Mouse (Mus musculus): ENCODE measurements around the gene Pepd. TPM values are rescaled to one million over a fixed set of nuclear protein-coding genes. Genes with fewer than 3 reads are reported as not detected.

Pepd gene
- polyA plus RNA-seq, 1 experiment from 2014 or later: 61.8 TPM

DNA sequence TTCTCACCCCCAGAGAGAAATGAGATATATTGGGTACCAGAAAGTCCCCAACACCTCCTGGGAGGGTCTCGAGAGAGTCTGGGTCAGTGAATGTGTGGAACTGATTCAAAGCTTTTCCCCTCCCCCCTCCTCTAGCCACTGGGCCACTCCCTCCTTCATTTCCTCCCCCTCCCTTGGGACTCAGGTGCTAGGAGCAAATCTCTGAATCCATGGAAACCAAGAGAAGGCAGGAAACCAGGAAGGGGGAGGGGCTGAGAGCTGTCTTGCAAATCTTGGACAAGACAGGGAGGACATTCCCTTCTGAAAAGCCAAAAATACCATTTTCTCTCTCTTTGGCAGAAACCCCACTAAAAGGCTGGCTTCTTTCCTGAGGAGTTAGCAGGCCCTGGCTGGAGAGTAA, 15.1 kb upstream of the Pepd start:
- H3K36me3 ChIP-seq (ENCODE audit: control insufficient read depth, insufficient read depth, low read length): no peaks in the 10 kb centered on the region
- H3K9ac ChIP-seq (ENCODE audit: low read length): no peak overlapping the region
- no peak overlapping the region for H3K27ac ChIP-seq (ENCODE audit: low read depth, low read length)
- DNase-seq (ENCODE audit: low spot score) (peak; percentile 56), ATAC-seq (no peak)
- H3K4me1 ChIP-seq (ENCODE audit: control insufficient read depth, insufficient read depth, low read length): peaks cover 8% of the 10 kb centered on the region
- no peaks in the 10 kb centered on the region for H3K27me3 ChIP-seq (replicated peaks; ENCODE audit: control insufficient read depth, insufficient read depth, low read length)
- no peaks in the 10 kb centered on the region for H3K9me3 ChIP-seq (replicated peaks; ENCODE audit: control insufficient read depth, low read length)
- 25% methylated on average over 1 of the region's 1 CpGs for WGBS
- no peak overlapping the region for H3K4me2 ChIP-seq (ENCODE audit: low read length)
- H3K4me3 ChIP-seq (ENCODE audit: low read depth, low read length): no peak overlapping the region

DNA sequence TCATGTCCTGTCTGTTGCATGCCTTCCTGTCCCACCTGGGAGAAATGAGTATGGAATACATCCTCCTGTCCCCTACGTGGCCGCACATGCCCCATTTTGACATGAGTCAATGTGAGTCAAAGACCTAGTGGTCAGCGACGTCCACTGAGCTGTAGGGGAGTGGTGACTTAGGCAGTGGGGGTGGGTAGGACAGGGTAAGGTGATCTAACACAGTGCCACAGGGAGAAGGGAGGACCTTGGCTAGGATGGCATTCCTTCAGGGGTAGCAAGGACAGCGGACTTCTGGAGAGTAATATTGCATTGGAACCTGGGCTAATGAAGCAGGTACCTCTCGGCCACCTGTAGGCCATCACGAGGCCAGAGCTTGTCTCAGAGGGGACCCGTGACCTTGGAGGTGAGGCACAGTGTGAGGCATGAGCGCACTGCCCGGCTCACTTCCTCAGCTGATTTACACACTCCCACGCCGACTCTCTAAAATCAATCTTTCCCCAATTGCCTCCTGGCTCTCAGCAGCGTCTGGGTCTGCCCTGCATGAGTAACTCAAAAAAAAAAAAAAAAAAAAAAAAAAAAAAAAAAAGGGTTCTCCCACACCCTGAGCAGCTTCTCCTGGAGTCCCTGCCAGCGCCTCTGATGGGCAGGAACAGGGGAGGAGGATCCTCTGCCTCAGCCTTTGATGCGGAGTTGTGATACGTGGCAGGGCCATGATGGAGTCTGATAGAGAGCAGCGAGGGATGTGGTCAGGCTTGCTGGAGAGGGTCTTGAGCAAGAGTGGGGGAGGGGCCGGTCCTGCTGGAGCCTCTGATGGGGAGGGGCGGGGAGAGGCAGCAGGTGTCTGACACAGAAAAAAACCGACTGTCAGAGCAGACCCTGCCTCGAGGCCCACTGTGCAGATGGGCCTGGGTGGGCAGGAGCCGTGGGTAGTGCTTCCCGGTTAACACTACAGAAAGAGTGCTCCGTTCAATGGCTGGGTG, 1.8 kb upstream of the Pepd start:
- Histone ChIP-seq H3K9me3 (replicated peaks; ENCODE audit: control insufficient read depth, low read length) (no peaks in the 10 kb centered on the region), H3K27me3 (replicated peaks; ENCODE audit: control insufficient read depth, insufficient read depth, low read length) (no peaks in the 10 kb centered on the region), H3K27ac (ENCODE audit: low read depth, low read length) (no peak overlapping the region), H3K36me3 (ENCODE audit: control insufficient read depth, insufficient read depth, low read length) (no peaks in the 10 kb centered on the region), H3K4me2 (ENCODE audit: low read length) (no peak overlapping the region), H3K9ac (ENCODE audit: low read length) (no peak overlapping the region), H3K4me3 (ENCODE audit: low read depth, low read length) (no peak overlapping the region), H3K4me1 (ENCODE audit: control insufficient read depth, insufficient read depth, low read length) (peaks cover 4% of the 10 kb centered on the region; the same call in 1 of the 2 replicates)
- ATAC-seq: peak; percentile 28; the same call in 1 of the 2 replicates
- DNase-seq (ENCODE audit: low spot score): peak; percentile 43
- WGBS: 36% methylated on average over 24 of the region's 24 CpGs

DNA sequence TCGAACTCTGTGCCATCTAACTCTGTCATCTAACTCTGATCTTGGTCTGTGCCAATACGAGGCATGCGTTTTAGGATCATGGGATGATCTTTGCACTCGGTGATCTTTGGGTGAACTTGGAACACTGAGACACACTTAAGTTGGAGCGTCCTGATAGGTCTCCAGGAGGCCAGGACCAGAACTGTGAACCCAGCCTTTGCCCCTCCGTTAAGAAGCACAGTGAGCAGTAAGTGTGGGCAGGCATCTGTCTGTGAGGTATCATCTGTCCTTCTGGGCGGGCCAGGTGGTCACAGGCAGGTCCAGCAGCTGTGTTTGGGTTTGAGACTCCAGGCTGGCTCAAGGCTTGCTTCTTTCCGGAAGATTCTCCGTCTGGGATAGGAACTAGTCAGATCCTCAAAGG, 1.8 kb downstream of the Pepd start:
- Histone ChIP-seq H3K9ac (ENCODE audit: low read length) (no peak overlapping the region), H3K36me3 (ENCODE audit: control insufficient read depth, insufficient read depth, low read length) (no peaks in the 10 kb centered on the region), H3K4me2 (ENCODE audit: low read length) (no peak overlapping the region), H3K4me3 (ENCODE audit: low read depth, low read length) (no peak overlapping the region), H3K27me3 (replicated peaks; ENCODE audit: control insufficient read depth, insufficient read depth, low read length) (no peaks in the 10 kb centered on the region), H3K27ac (ENCODE audit: low read depth, low read length) (no peak overlapping the region), H3K4me1 (ENCODE audit: control insufficient read depth, insufficient read depth, low read length) (peaks cover 4% of the 10 kb centered on the region; the same call in 1 of the 2 replicates), H3K9me3 (replicated peaks; ENCODE audit: control insufficient read depth, low read length) (no peaks in the 10 kb centered on the region)
- DNase-seq (ENCODE audit: low spot score) (no peak), ATAC-seq (no peak)
- 93% methylated on average over 9 of the region's 9 CpGs for WGBS

DNA sequence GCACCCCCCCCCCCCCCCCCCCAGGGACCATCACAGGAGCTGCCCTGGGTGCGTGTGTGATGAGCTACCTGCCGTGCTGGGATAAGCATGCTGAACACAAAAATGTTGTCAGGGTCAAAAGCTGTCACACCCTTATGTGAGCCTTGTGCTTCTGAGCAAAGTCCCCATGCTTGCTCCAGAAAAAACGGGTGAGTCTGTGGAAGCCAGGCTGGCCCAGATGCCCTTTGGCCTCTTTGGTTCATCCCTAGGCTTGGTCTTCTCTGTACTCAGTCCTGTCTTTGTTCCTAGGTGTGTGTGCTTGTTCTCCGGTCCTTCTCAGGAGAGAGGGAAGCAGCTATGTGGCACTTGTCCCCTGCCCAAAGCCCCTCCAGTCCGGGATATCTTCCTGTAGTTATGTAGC, 3.4 kb downstream of the Pepd start:
- WGBS: 98% methylated on average over 5 of the region's 5 CpGs
- no peak overlapping the region for H3K4me2 ChIP-seq (ENCODE audit: low read length)
- H3K27ac ChIP-seq (ENCODE audit: low read depth, low read length): no peak overlapping the region
- ATAC-seq (no peak), DNase-seq (ENCODE audit: low spot score) (no peak)
- H3K27me3 ChIP-seq (replicated peaks; ENCODE audit: control insufficient read depth, insufficient read depth, low read length): no peaks in the 10 kb centered on the region
- H3K4me1 ChIP-seq (ENCODE audit: control insufficient read depth, insufficient read depth, low read length): peaks cover 4% of the 10 kb centered on the region; the same call in 1 of the 2 replicates
- no peaks in the 10 kb centered on the region for H3K9me3 ChIP-seq (replicated peaks; ENCODE audit: control insufficient read depth, low read length)
- H3K4me3 ChIP-seq (ENCODE audit: low read depth, low read length): no peak overlapping the region
- H3K9ac ChIP-seq (ENCODE audit: low read length): no peak overlapping the region
- H3K36me3 ChIP-seq (ENCODE audit: control insufficient read depth, insufficient read depth, low read length): no peaks in the 10 kb centered on the region

DNA sequence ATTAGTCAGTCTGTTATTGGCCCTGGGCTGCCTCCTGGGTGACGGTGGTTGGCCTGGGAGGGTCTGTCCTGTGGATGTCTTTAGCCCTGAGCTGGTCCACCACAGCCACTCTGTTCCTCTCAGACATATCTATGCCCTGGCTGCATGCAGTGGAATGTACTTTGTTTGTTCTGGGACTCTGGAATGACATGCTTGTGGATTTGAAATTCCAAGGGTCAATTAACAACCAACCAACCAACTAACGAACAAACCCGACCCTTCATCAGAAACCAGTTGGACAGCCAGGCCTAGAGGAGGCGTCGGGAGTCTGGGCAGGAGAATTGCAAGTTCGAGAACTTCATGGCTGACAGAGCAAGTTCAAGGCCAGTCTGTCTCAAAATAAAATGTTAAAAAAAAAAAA, 5.4 kb downstream of the Pepd start:
- ATAC-seq (no peak), DNase-seq (ENCODE audit: low spot score) (no peak)
- H3K36me3 ChIP-seq (ENCODE audit: control insufficient read depth, insufficient read depth, low read length): no peaks in the 10 kb centered on the region
- no peaks in the 10 kb centered on the region for H3K27me3 ChIP-seq (replicated peaks; ENCODE audit: control insufficient read depth, insufficient read depth, low read length)
- H3K9me3 ChIP-seq (replicated peaks; ENCODE audit: control insufficient read depth, low read length): no peaks in the 10 kb centered on the region
- no peak overlapping the region for H3K27ac ChIP-seq (ENCODE audit: low read depth, low read length)
- H3K4me3 ChIP-seq (ENCODE audit: low read depth, low read length): no peak overlapping the region
- peaks cover 4% of the 10 kb centered on the region; the same call in 1 of the 2 replicates for H3K4me1 ChIP-seq (ENCODE audit: control insufficient read depth, insufficient read depth, low read length)
- WGBS: 58% methylated on average over 6 of the region's 6 CpGs
- no peak overlapping the region for H3K9ac ChIP-seq (ENCODE audit: low read length)
- H3K4me2 ChIP-seq (ENCODE audit: low read length): no peak overlapping the region

DNA sequence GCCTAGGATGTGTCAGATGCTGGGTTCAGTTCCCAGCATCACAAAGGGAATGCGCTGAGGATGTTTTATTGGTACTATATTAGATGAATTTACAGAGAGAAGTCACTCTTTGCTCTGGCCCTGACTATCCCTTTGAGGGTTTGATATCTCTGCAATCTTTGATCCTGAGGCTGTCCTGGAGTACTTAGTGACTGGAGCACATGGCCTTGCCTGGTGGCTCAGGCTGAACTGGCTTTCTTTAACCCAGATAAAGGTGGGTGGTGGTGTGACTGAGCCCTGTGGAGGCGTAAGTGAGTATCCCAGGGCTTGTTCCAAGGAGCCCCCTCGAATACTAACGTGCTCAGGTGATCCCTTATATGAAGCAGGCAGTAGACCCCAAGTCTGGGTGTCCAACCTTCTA, 5.8 kb downstream of the Pepd start:
- ATAC-seq (no peak), DNase-seq (ENCODE audit: low spot score) (no peak)
- no peaks in the 10 kb centered on the region for H3K9me3 ChIP-seq (replicated peaks; ENCODE audit: control insufficient read depth, low read length)
- no peak overlapping the region for H3K9ac ChIP-seq (ENCODE audit: low read length)
- H3K27ac ChIP-seq (ENCODE audit: low read depth, low read length): no peak overlapping the region
- H3K27me3 ChIP-seq (replicated peaks; ENCODE audit: control insufficient read depth, insufficient read depth, low read length): no peaks in the 10 kb centered on the region
- H3K4me2 ChIP-seq (ENCODE audit: low read length): no peak overlapping the region
- no peaks in the 10 kb centered on the region for H3K36me3 ChIP-seq (ENCODE audit: control insufficient read depth, insufficient read depth, low read length)
- H3K4me3 ChIP-seq (ENCODE audit: low read depth, low read length): no peak overlapping the region
- H3K4me1 ChIP-seq (ENCODE audit: control insufficient read depth, insufficient read depth, low read length): peaks cover 2% of the 10 kb centered on the region; the same call in 1 of the 2 replicates
- 90% methylated on average over 4 of the region's 4 CpGs for WGBS

DNA sequence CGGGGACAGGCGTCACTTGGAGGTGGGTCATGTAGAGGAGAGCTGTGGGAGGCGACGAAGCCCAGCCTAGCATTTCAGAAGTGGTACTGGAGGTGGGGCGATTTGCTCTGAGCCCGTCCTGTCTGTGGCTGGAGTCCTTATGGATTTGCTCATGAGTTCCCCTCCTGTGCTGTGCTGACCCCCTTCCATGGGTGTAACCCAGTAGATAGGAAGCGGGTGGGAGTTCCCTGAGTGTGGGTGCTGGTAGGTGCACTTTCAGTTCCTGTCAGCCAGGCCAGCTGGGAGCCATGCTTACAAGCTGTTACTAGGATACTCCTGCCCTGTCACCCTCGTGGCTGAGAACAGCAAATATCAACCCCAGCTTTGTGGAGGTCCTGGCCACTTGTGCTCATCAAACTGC, 6.2 kb downstream of the Pepd start:
- ATAC-seq: no peak
- no peaks in the 10 kb centered on the region for H3K36me3 ChIP-seq (ENCODE audit: control insufficient read depth, insufficient read depth, low read length)
- H3K4me2 ChIP-seq (ENCODE audit: low read length): no peak overlapping the region
- H3K27me3 ChIP-seq (replicated peaks; ENCODE audit: control insufficient read depth, insufficient read depth, low read length): no peaks in the 10 kb centered on the region
- no peaks in the 10 kb centered on the region for H3K9me3 ChIP-seq (replicated peaks; ENCODE audit: control insufficient read depth, low read length)
- H3K9ac ChIP-seq (ENCODE audit: low read length): no peak overlapping the region
- no peaks in the 10 kb centered on the region for H3K4me1 ChIP-seq (ENCODE audit: control insufficient read depth, insufficient read depth, low read length)
- H3K27ac ChIP-seq (ENCODE audit: low read depth, low read length): no peak overlapping the region
- WGBS: 86% methylated on average over 8 of the region's 8 CpGs
- no peak for DNase-seq (ENCODE audit: low spot score)
- no peak overlapping the region for H3K4me3 ChIP-seq (ENCODE audit: low read depth, low read length)

DNA sequence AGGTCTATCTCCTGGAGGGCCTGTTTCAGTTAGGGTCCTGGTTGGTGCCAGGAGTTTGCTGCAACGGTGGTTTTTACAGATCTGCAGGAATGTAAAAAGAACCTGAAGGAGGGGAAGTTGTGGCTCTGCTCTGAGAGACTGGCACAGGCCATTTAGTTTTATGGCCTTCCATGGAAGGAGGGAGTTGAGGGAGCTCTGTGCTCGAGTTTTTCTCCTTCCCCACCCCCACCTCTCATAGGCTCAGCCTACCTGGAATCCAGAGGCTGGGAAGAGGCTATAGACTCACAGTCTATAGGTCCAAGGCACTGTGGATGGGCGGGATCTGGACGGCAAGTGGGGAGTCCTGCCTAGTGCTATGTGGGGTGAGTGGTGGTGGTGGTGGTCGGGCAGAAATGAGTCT, 6.9 kb downstream of the Pepd start:
- Histone ChIP-seq H3K4me1 (ENCODE audit: control insufficient read depth, insufficient read depth, low read length) (no peaks in the 10 kb centered on the region), H3K9me3 (replicated peaks; ENCODE audit: control insufficient read depth, low read length) (no peaks in the 10 kb centered on the region), H3K27ac (ENCODE audit: low read depth, low read length) (no peak overlapping the region), H3K9ac (ENCODE audit: low read length) (no peak overlapping the region), H3K27me3 (replicated peaks; ENCODE audit: control insufficient read depth, insufficient read depth, low read length) (no peaks in the 10 kb centered on the region), H3K36me3 (ENCODE audit: control insufficient read depth, insufficient read depth, low read length) (no peaks in the 10 kb centered on the region), H3K4me2 (ENCODE audit: low read length) (no peak overlapping the region), H3K4me3 (ENCODE audit: low read depth, low read length) (no peak overlapping the region)
- DNase-seq (ENCODE audit: low spot score) (no peak), ATAC-seq (no peak)
- 84% methylated on average over 5 of the region's 5 CpGs for WGBS

DNA sequence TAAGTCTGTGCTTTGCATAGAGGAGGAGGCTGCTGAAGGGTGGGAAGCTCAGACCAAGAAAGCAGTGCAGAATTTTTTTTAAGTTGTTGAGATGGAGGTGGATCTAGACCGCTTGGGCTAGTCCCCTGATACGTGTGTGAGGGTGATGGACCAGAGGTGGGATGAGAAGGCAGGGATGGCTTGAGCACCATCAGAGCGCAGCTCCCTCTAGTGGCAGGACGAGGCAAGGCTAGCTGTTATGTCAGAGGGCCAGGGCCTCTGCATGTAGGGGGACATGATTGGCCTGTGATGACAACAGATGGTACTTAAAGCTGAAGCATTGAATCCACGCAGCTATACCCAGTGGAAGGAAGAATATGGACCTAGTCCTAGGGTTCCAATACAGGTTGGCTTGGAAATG, 7.6 kb downstream of the Pepd start:
- H3K27ac ChIP-seq (ENCODE audit: low read depth, low read length): no peak overlapping the region
- no peak overlapping the region for H3K4me3 ChIP-seq (ENCODE audit: low read depth, low read length)
- H3K9ac ChIP-seq (ENCODE audit: low read length): no peak overlapping the region
- no peaks in the 10 kb centered on the region for H3K4me1 ChIP-seq (ENCODE audit: control insufficient read depth, insufficient read depth, low read length)
- 46% methylated on average over 5 of the region's 5 CpGs for WGBS
- DNase-seq (ENCODE audit: low spot score) (no peak), ATAC-seq (no peak)
- H3K27me3 ChIP-seq (replicated peaks; ENCODE audit: control insufficient read depth, insufficient read depth, low read length): no peaks in the 10 kb centered on the region
- H3K4me2 ChIP-seq (ENCODE audit: low read length): no peak overlapping the region
- H3K9me3 ChIP-seq (replicated peaks; ENCODE audit: control insufficient read depth, low read length): no peaks in the 10 kb centered on the region
- no peaks in the 10 kb centered on the region for H3K36me3 ChIP-seq (ENCODE audit: control insufficient read depth, insufficient read depth, low read length)
